Mouse (Mus musculus) heart, postnatal 25 days (tissue): ENCODE results near the gene Ccl28. TPM values are rescaled to one million over a fixed set of nuclear protein-coding genes. Genes with fewer than 3 reads are reported as not detected.

ENCODE experiments used
- total RNA-seq, 2 experiments: library from RNA; stranded (reverse); gene quantifications; 2 replicates each; pipeline ENCODE4 v1.2.3; 2021

The Ccl28 gene
- total RNA-seq, 2 experiments from 2014 or later: 0.06 TPM; not detected in 1

Other genes starting within 250 kb of the Ccl28 start
- gene Paip1, start 195.2 kb upstream of the Ccl28 start, total RNA-seq: 100 to 1,000 TPM; 102 to 105 TPM
- 1 to 10 TPM; 8.7 to 9.6 TPM for gene 4833420G17Rik, start 161.1 kb upstream of the Ccl28 start, total RNA-seq
- gene Tmem267, start 135.8 kb upstream of the Ccl28 start, total RNA-seq: 10 to 100 TPM; 11.7 to 13.2 TPM
- 1 to 10 TPM; 1.0 to 1.7 TPM for gene 3110070M22Rik, start 135.4 kb upstream of the Ccl28 start, total RNA-seq
- 10 to 100 TPM; 45.2 to 46.3 TPM for gene Hmgcs1, start 66.6 kb downstream of the Ccl28 start, total RNA-seq
- 1 to 10 TPM; 1.1 to 1.3 TPM for gene Nim1k, start 132.1 kb downstream of the Ccl28 start, total RNA-seq
- gene Zfp131, start 167.1 kb downstream of the Ccl28 start, total RNA-seq: 10 to 100 TPM; 19.0 to 20.2 TPM
- gene AF067063, start 206.4 kb downstream of the Ccl28 start, total RNA-seq: not detected
- gene D13Ertd608e, start 212.2 kb downstream of the Ccl28 start, total RNA-seq: not detected